ENCODE assay signal across 16 mouse cellular contexts in genomic region chr3:65919016-65919415, GRCm38 (mm10).
"Had no signal": no experiment of that assay in that cellular context is flagged by ENCODE, and none has a peak within 500 bp of the region (broad histone marks: within the 10 kb centered on the region; RNA-seq: fewer than 3 reads in every experiment).

No protein-coding gene starts in this region.

- DNase-seq: heart, postnatal 10 days; heart, postnatal 14 days; heart, postnatal 36 days; heart, postnatal 4 days; kidney, adult 11 months; kidney, adult 18-20 months; kidney, adult 2 months; kidney, adult 8-10 months; kidney, adult 9 months; kidney, postnatal 10 days; kidney, postnatal 14 days; kidney, postnatal 25 days; kidney, postnatal 36 days; kidney, postnatal 4 days; layer of hippocampus, adult 9-11 months; layer of hippocampus, postnatal 36 days had no signal
